Mouse (Mus musculus) Patski (cell line): ENCODE results near the gene Mitf. TPM values are rescaled to one million over a fixed set of nuclear protein-coding genes. Genes with fewer than 3 reads are reported as not detected.
A peak's percentile ranks its signal among the peaks of the same experiment; 100 is the strongest.

Experiments used
- ATAC-seq: fragments of 100-300 bp; one replicate; pipeline ENCODE4 v1.8.0; 2021
- CTCF ChIA-PET: fragments of 350-600 bp; sonication (Branson Sonifier 250); formaldehyde crosslinking; loops from one replicate; lab custom pipeline; 2022; ENCODE audit warnings: inconsistent platforms; lab: Charles Lee
- POLR2A ChIA-PET: fragments of 350-600 bp; sonication (Branson Sonifier 250); formaldehyde crosslinking; loops from one replicate; lab custom pipeline; 2022; ENCODE audit warnings: antibody characterized with exemption, inconsistent platforms; lab: Charles Lee
- DNase-seq: peaks from one replicate; pipeline ENCODE4 v3.0.0-alpha.2; 2011; ENCODE audit warnings: low read depth, low spot score
- H3K27me3 ChIP-seq: fragments of 371-371 bp; one replicate; pipeline ENCODE4 v1.5.1; 2021
- CTCF ChIP-seq: fragments of 100-300 bp; IDR thresholded peaks from one replicate; pipeline ENCODE4 v1.5.1; 2021
- in situ Hi-C: fragments of 300-500 bp; cut with MboI; formaldehyde crosslinking; loops from 3 replicates; pipeline ENCODE4 v1.11.1; 2018; ENCODE audit warnings: low pct_unique_long_range_greater_than_20kb, mixed read lengths
- polyA plus RNA-seq: library from polyadenylated mRNA; unstranded; gene quantifications from one replicate; pipeline ENCODE4 v1.2.3, GENCODE M21; 2021

Mitf gene
- polyA plus RNA-seq, result 11.2 TPM

GRCm38 (mm10) chr6:97806781-97807743 lies at the start of gene Mitf:
Gene Mitf, plus strand, starts transcription at chr6:97807052.
- ATAC-seq (peak; percentile 97), DNase-seq (peak; percentile 75)
- in situ Hi-C loops, result no loop called here
- no peaks in the 10 kb centered on the region for H3K27me3 ChIP-seq
- ChIA-PET CTCF (interaction anchor here (1.6 to 3.3 kb wide), 4 partner anchors 10 to 196 kb away, joined by 4 to 19 read pairs (median 8); no protein-coding TSS in a partner anchor), POLR2A (interaction anchor here (0.9 kb wide), 1 partner anchor 9 kb away, joined by 4 read pairs; no protein-coding TSS in a partner anchor)
- TF ChIP-seq CTCF, result peak; percentile 46

DNA sequence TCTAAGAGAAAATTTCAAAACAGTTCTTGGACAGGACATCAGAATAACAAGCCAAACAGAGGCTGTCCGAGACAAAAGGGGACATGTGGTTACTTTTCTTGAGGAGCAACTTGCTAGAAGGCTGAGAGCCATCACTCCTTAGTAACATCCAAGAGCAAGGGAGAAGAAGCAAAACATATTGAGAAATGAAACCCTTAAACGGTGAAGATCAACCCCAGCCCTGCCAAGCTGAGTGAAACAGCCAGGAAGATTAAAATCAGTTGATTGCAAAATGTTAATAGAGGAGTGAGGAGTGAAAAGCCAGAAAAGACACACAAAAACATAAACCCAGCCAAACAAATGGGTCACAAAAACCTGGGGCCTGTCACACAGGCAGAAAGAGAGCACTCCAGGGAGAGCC lies 49.5 kb upstream of the Mitf start:
- CTCF ChIA-PET, result interaction anchor here (0.8 to 4.4 kb wide), 2 partner anchors 240 to 245 kb away, joined by 3 to 37 read pairs; no protein-coding TSS in a partner anchor
- TF ChIP-seq CTCF, result no peak
- DNase-seq, result no peak
- POLR2A ChIA-PET, result no interaction called here
- ATAC-seq, result no peak
- in situ Hi-C loops, result loop anchor here (5.0 to 25.0 kb wide), 3 partner anchors 245 to 630 kb away; no protein-coding TSS in a partner anchor
- peaks cover 4% of the 10 kb centered on the region for H3K27me3 ChIP-seq

GRCm38 (mm10) chr6:97758884-97759283 lies 48.0 kb upstream of the Mitf start:
- ChIA-PET CTCF (interaction anchor here (0.6 to 4.4 kb wide), 14 partner anchors 9 to 332 kb away, joined by 3 to 37 read pairs (median 4); no protein-coding TSS in a partner anchor), POLR2A (interaction anchor here (0.6 kb wide), 1 partner anchor 232 kb away, joined by 3 read pairs; no protein-coding TSS in a partner anchor)
- in situ Hi-C loops, result loop anchor here (5.0 to 25.0 kb wide), 3 partner anchors 243 to 628 kb away; no protein-coding TSS in a partner anchor

DNA sequence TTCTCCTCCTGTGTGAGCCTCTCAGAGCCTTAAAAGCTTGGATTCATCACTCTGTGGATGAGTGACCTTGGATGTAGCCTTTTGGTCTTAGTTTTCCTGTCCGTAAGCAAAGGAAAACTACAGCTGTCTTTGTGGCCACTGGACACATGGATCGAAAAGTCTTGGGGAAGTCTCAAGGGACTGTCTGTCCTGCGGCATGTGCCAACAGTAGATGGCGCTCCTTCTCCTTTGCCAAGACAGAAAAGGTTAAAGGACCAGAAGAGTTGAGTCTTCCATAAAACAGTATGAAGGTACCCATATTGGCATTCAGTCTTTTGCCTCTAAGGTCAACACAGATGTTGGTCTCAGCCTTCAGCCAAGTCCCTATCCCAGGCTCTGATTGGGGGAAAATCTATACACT lies 47.6 kb upstream of the Mitf start:
- peaks cover 3% of the 10 kb centered on the region for H3K27me3 ChIP-seq
- CTCF ChIA-PET, result interaction anchor here (0.6 to 4.4 kb wide), 16 partner anchors 9 to 351 kb away, joined by 3 to 37 read pairs (median 4); no protein-coding TSS in a partner anchor
- in situ Hi-C loops, result loop anchor here (5.0 to 25.0 kb wide), 3 partner anchors 243 to 628 kb away; no protein-coding TSS in a partner anchor
- ATAC-seq (peak; percentile 66), DNase-seq (peak; percentile 12)
- POLR2A ChIA-PET, result interaction anchor here (0.6 kb wide), 1 partner anchor 232 kb away, joined by 3 read pairs; no protein-coding TSS in a partner anchor
- TF ChIP-seq CTCF, result peak; percentile 93

More at GRCm38 (mm10) chr6:97758884-97759283, 48.0 kb upstream of the Mitf start:
- no peak for DNase-seq
- peaks cover 3% of the 10 kb centered on the region for H3K27me3 ChIP-seq
- TF ChIP-seq CTCF, result no peak
- ATAC-seq, result no peak

DNA sequence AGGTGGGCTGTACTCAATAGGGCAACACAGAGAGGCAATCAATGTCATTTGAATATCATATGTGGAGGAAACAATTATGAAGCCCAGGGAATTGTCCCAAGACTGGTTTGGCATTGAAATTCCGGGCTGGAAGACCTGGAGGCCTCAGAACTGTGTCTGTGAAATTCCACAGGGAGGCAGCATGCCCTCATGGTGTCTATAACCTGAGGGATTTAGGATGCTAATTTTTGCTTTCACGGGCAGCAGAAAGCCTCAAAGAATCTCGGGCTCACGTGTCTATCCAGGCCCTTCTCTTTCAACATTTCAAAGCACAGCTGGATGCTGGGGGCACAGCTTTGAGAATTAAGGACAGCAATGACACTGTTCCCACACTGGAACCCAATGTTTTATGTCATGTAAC lies 45.5 kb upstream of the Mitf start:
- peaks cover 3% of the 10 kb centered on the region for H3K27me3 ChIP-seq
- TF ChIP-seq CTCF, result peak; percentile 90
- POLR2A ChIA-PET, result no interaction called here
- CTCF ChIA-PET, result interaction anchor here (0.7 to 3.4 kb wide), 3 partner anchors 30 to 251 kb away, joined by 3 to 20 read pairs (median 7); no protein-coding TSS in a partner anchor
- peak; percentile 78 for ATAC-seq
- in situ Hi-C loops, result loop anchor here (25.0 kb wide), 2 partner anchors 501 to 626 kb away; no protein-coding TSS in a partner anchor
- peak; percentile 1 for DNase-seq

- in situ Hi-C loops, result loop anchor here (25.0 kb wide), 2 partner anchors 498 to 623 kb away; no protein-coding TSS in a partner anchor
- POLR2A ChIA-PET, result no interaction called here
- H3K27me3 ChIP-seq, result no peaks in the 10 kb centered on the region
- ATAC-seq, result no peak
- DNase-seq, result no peak
- TF ChIP-seq CTCF, result no peak
- CTCF ChIA-PET, result interaction anchor here (0.9 to 1.7 kb wide), 3 partner anchors 11 to 239 kb away, joined by 3 to 6 read pairs (median 4); no protein-coding TSS in a partner anchor
Observed at GRCm38 (mm10) chr6:97763970-97764369, 42.9 kb upstream of the Mitf start.

DNA sequence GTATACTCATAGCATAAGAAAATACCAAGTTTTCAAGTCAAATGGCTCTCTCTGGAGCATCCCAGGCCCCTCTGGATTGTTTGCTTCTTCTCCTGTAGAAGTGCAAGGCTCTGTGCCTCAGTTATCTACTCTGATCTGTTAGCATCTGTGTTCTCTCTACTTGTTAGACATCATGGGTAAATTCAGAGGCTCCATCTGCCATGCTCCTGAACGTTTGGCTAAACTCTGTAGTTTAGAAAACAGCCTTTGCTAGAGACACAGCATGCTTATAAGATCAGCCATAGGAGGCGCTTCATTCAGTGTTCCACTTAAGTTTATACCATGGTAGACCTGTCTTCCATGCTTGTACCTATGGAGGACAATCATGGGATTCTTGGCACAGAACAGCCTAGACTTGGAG lies 39.0 kb upstream of the Mitf start:
- no peak for TF ChIP-seq CTCF
- CTCF ChIA-PET, result interaction anchor here (1.9 kb wide), 1 partner anchor 8 kb away, joined by 5 read pairs; no protein-coding TSS in a partner anchor
- no peak for ATAC-seq
- POLR2A ChIA-PET, result no interaction called here
- no peak for DNase-seq
- no peaks in the 10 kb centered on the region for H3K27me3 ChIP-seq
- in situ Hi-C loops, result loop anchor here (25.0 kb wide), 2 partner anchors 494 to 619 kb away; no protein-coding TSS in a partner anchor

DNA sequence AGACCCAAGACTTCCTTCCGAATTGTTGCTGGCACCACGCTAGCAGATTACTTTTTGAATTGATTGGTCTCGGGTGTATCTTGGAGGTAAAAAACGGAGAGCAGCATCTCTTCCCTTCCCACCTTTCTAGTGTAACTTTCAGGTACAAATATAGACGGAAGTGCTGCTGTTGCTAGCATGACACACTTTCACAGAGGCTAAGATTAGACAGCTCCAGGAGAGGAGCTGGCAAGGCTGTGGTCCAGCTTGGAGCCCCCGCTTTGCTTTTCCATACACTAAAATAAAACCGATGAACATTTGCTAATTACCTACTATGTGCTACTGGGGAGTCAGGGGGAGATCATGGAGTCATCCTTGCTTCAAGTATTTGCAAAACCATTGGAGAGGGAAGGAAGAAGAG lies 37.3 kb upstream of the Mitf start:
- ATAC-seq (no peak), DNase-seq (no peak)
- no peak for TF ChIP-seq CTCF
- in situ Hi-C loops, result loop anchor here (25.0 kb wide), 2 partner anchors 493 to 618 kb away; no protein-coding TSS in a partner anchor
- ChIA-PET CTCF (no interaction called here), POLR2A (no interaction called here)
- no peaks in the 10 kb centered on the region for H3K27me3 ChIP-seq

GRCm38 (mm10) chr6:97781316-97781715 lies 25.5 kb upstream of the Mitf start:
- ChIA-PET CTCF (no interaction called here), POLR2A (no interaction called here)
- in situ Hi-C loops, result no loop called here
- TF ChIP-seq CTCF, result no peak
- no peak for DNase-seq
- no peaks in the 10 kb centered on the region for H3K27me3 ChIP-seq
- no peak for ATAC-seq

- no peak for TF ChIP-seq CTCF
- no peaks in the 10 kb centered on the region for H3K27me3 ChIP-seq
- ChIA-PET CTCF (no interaction called here), POLR2A (no interaction called here)
- in situ Hi-C loops, result no loop called here
- ATAC-seq (no peak), DNase-seq (no peak)
Observed at GRCm38 (mm10) chr6:97782291-97782690, 24.6 kb upstream of the Mitf start.
